Mouse (Mus musculus) MN1 (cell line): Measurements from ENCODE around the gene Sfrp5.

Experiments
- DNase-seq: peaks from one replicate; pipeline ENCODE4 v3.0.0-alpha.2; 2016; ENCODE audit warnings: low spot score

Sfrp5 gene

GRCm38 (mm10) chr19:42198026-42198425 is 4.0 kb downstream of the Sfrp5 start:
- no peak for DNase-seq

- DNase-seq: no peak
These were observed 5.0 kb downstream of the Sfrp5 start for GRCm38 (mm10) chr19:42197066-42197465.

- no peak for DNase-seq
These were observed 5.7 kb downstream of the Sfrp5 start for GRCm38 (mm10) chr19:42196378-42196777.

DNA sequence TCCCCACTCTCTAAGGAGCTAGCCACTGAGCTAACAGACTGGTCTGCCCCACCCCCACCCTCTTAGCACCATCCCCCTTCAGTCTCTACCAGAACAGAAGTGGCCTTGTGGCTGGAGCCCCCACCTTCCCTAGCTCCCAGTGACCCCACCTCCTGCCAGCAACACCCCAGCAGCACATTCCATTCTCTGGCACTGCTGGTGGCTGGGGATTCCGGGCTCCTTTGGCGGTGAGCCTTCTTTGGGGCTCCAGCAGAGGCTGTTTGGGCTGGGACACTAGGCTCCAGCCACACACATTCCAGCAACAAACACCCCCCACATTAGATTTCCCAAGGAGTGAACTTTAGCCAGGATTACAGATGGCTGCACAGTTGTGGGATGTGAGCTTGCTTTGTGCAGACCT is 8.7 kb downstream of the Sfrp5 start:
- DNase-seq: no peak

GRCm38 (mm10) chr19:42190494-42190893 is 11.6 kb downstream of the Sfrp5 start:
- DNase-seq: peak; percentile 44

DNA sequence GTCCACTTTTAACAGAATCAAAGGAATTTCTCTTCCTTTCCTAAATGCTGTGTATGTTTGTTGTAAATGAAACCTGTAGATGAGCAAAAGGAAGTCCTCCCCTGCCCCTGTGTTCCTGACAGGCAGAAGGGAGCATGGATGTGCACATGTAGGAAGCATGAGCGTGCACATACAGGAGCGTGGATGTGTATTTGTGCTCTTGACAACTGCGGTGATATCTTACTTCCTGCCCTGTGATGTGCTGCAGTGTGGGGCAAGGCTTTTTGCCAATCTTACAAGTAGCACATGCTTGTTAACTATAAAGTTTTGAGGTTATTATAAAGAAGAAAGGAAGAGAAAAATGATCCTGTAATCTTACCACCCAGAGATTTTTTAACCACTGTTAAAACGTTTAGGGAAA is 12.3 kb downstream of the Sfrp5 start:
- no peak for DNase-seq

- DNase-seq: no peak
These were observed 19.4 kb downstream of the Sfrp5 start for GRCm38 (mm10) chr19:42182673-42183072.

- DNase-seq: no peak
These were observed 22.7 kb downstream of the Sfrp5 start for GRCm38 (mm10) chr19:42179356-42179755.

- DNase-seq: no peak
These were observed 24.6 kb downstream of the Sfrp5 start for GRCm38 (mm10) chr19:42177461-42177860.

- no peak for DNase-seq
These were observed 25.2 kb downstream of the Sfrp5 start for GRCm38 (mm10) chr19:42176841-42177240.

- DNase-seq: peak; percentile 94
These were observed 31.8 kb downstream of the Sfrp5 start for GRCm38 (mm10) chr19:42170025-42170969.

GRCm38 (mm10) chr19:42169322-42169975 is 32.6 kb downstream of the Sfrp5 start:
- peak; percentile 23 for DNase-seq

GRCm38 (mm10) chr19:42167489-42167888 is 34.6 kb downstream of the Sfrp5 start:
- no peak for DNase-seq

- no peak for DNase-seq
These were observed 35.3 kb downstream of the Sfrp5 start for GRCm38 (mm10) chr19:42166766-42167165.

DNA sequence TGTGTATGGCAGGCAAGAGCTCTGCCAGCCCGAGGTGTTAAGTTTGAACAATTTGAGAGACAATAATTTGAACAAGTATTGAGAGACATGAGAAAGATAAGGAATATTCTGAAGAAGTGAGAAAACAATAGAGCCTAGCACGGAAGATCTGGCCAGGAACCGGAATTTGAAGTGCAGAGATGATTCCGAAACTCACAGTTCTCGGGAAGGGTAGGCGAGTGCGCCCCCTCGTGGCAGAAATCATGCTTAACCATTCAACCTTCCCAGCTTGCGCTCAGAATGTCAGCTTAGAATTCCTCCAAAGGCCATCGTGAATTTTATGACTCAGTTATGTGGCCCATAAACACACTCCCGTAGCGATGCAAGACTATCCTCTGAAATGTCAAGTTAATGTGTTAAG is 35.9 kb downstream of the Sfrp5 start:
- DNase-seq: peak; percentile 76

GRCm38 (mm10) chr19:42164188-42164587 is 37.9 kb downstream of the Sfrp5 start:
- no peak for DNase-seq

GRCm38 (mm10) chr19:42163764-42164163 is 38.3 kb downstream of the Sfrp5 start, which contains the start of gene Zfyve27:
Zfyve27 (plus strand) TSS chr19:42163951.
- DNase-seq: no peak

DNA sequence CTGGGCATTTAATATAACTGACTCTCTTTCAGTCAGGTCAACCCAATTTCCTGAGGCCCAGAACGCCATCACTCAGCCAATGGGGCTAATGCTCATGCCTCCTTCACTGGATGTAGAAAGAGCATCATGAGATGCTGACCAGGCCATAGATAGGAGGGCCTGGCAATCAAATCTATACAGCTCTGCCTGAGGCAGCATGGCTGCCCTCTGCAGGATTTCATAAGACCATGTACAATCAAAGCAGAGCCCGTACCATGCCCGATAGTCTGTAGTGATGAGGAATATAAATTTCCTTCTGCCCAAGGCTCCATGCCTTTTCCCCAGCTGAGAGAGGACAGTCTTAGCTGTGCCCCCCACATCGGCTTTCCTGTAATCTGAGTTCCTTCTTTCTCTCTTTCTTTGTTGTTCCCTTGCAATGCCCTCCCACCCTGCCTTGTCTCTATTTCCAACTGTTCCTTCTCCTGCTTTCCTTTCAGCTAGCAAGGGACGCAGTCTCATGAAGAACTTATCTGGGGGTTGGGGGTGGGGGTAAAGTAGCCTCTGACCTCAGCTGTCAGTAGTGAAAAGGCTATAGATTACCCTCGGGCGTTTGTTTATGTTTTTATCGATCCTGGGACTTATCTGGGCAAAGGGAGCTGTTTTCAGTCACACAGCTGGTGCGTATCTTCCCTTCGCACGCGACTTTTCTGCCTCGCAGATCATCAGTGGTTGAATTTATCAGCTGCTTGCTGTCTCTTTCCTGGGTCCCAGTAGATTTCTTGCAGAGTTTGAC is 43.6 kb downstream of the Sfrp5 start:
- peak; percentile 61 for DNase-seq

DNA sequence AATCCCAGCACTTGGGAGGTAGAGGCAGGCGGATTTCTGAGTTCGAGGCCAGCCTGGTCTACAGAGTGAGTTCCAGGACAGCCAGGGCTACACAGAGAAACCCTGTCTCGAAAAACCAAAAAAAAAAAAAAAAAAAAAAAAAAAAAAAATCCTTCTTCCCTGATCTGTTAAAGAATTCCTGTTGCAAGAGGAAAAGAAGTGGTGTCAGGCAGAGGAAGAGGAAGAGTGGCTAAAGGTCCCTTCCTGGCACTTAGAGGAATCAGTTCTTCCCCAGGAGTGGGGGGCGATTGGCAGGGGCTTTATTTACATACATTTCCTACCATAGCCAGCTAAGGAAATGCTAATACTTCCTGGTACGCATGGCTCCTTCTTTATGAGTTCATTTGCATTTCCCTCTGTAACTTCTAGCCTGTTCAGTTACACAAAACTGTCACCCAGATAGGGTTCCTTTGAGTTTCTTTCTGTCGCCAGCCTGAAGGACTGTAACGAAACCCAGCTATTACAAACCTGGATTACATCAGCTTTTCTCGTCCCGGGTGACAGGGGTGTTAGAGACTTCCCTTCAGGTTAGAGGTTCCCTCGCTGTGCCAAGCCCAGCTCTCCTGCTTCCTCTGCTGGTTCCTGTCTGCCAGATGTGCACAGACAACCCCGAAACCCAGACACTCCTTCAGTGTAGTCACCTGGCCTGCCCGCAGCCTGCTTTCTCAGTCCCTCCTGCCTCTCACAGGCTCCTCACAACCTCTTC is 44.4 kb downstream of the Sfrp5 start:
- peak; percentile 28 for DNase-seq

DNA sequence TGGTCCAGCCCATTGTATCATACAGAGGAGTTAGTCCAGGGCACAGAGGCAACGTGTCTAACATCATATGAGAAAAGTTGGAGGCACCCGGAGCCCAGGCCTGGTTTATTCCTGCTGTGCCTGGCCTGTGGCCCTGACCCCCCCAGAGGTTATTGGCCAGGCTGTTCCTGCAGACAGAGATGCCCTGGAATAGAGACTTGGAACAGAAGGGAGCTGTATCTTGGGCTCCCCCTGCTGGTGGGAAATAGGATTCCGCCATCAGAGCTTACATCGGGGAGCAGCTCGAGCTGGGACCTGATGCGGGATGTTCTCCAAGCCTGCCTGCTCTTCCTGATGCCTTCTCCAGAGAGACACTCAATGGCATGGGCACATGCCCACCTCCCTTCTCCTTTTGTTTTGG is 50.1 kb downstream of the Sfrp5 start:
- peak; percentile 82 for DNase-seq

GRCm38 (mm10) chr19:42148569-42148860 is 53.5 kb downstream of the Sfrp5 start:
- DNase-seq: no peak
